In genomic region chr13:31827160-31827559, GRCm38 (mm10) we compare ENCODE assay signal across 24 mouse cellular contexts. TPM values are rescaled to one million over a fixed set of nuclear protein-coding genes. Genes with fewer than 3 reads are reported as not detected.
DNase-seq lines count a peak whose midpoint lies in the region; ATAC-seq and TF ChIP-seq lines count a peak whose summit lies in the region.
"Had no signal": no experiment of that assay in that cellular context is flagged by ENCODE, and none has a peak within 500 bp of the region (broad histone marks: within the 10 kb centered on the region; RNA-seq: fewer than 3 reads in every experiment).

No protein-coding gene starts in this region.

- no peaks in the 10 kb centered on the region for H3K79me3 ChIP-seq in C2C12 (ENCODE audit: low read depth)

- H3K9ac ChIP-seq in midbrain, embryonic 11.5 days (ENCODE audit: low read length) = no peak overlapping the region
- no peak overlapping the region for H3K9ac ChIP-seq in midbrain, embryonic 13.5 days (replicated peaks)

- H3K9me3 ChIP-seq in midbrain, embryonic 11.5 days (ENCODE audit: control insufficient read depth, low read length) = no peaks in the 10 kb centered on the region
- no peaks in the 10 kb centered on the region for H3K9me3 ChIP-seq in midbrain, embryonic 13.5 days
- H3K9me3 ChIP-seq: G1E had no signal

- no peaks in the 10 kb centered on the region for H3K36me3 ChIP-seq in midbrain, embryonic 11.5 days (ENCODE audit: control insufficient read depth, insufficient read depth, low read length)
- H3K36me3 ChIP-seq in midbrain, embryonic 13.5 days = no peaks in the 10 kb centered on the region
- H3K36me3 ChIP-seq in C2C12 (ENCODE audit: control insufficient read depth, insufficient read depth) = no peaks in the 10 kb centered on the region
- H3K36me3 ChIP-seq: G1E had no signal

- peak; percentile 35 for DNase-seq in midbrain, embryonic 11.5 days (ENCODE audit: low spot score, missing footprints)
- DNase-seq in fat pad, adult 2 months (ENCODE audit: extremely low read depth, low read depth, low spot score) = peak; percentile 59
- peak; percentile 78 for DNase-seq in gonadal fat pad, adult 2 months (ENCODE audit: low read depth)
- no peak for DNase-seq in embryo, embryonic 9.5 days (ENCODE audit: extremely low spot score)
- no peak for DNase-seq in kidney, postnatal 4 days
- no peak for DNase-seq in gastrocnemius, adult 2 months
- DNase-seq: adrenal gland, adult 2 months; adrenal gland, adult 8-10 months; adrenal gland, postnatal 10 days; adrenal gland, postnatal 14 days; adrenal gland, postnatal 25 days; adrenal gland, postnatal 36 days; B cell, adult 2 months; cerebellum, adult 11 months; cerebellum, adult 11-12 months; cerebellum, adult 18-20 months had no signal

- no peak overlapping the region for H3K4me3 ChIP-seq in midbrain, embryonic 11.5 days (ENCODE audit: low read depth, low read length)
- no peak overlapping the region for H3K4me3 ChIP-seq in midbrain, embryonic 13.5 days (replicated peaks)
- no peak overlapping the region for H3K4me3 ChIP-seq in C2C12 (ENCODE audit: insufficient read depth, poor library complexity, severe bottlenecking)
- no peak overlapping the region for H3K4me3 ChIP-seq in gastrocnemius, adult 2 months

- H3K4me1 ChIP-seq in midbrain, embryonic 11.5 days (ENCODE audit: control insufficient read depth, insufficient read depth, low read length) = no peaks in the 10 kb centered on the region
- no peaks in the 10 kb centered on the region for H3K4me1 ChIP-seq in midbrain, embryonic 13.5 days (replicated peaks)

- H3ac ChIP-seq in C2C12 (ENCODE audit: control insufficient read depth, insufficient read length, low read depth) = no peak overlapping the region

- no peak for TF ChIP-seq CTCF in C2C12 (IDR thresholded peaks at IDR 0.05; ENCODE audit: control insufficient read depth, insufficient read depth, insufficient read length)
- TF ChIP-seq CTCF in gastrocnemius, adult 2 months (IDR thresholded peaks at IDR 0.05) = no peak

- no peak overlapping the region for H3K27ac ChIP-seq in midbrain, embryonic 11.5 days (ENCODE audit: low read depth, low read length)
- no peak overlapping the region for H3K27ac ChIP-seq in midbrain, embryonic 13.5 days
- H3K27ac ChIP-seq in gastrocnemius, adult 2 months = no peak overlapping the region

- H3K79me2 ChIP-seq in C2C12 (ENCODE audit: control insufficient read depth, insufficient read depth) = no peaks in the 10 kb centered on the region

- intact Hi-C loops in gastrocnemius, adult 2 months (cut with DNase I) = no loop called here

- ATAC-seq in midbrain, embryonic 11.5 days (ENCODE audit: low FRiP score) = no peak
- ATAC-seq in midbrain, embryonic 13.5 days = no peak
- ATAC-seq: activated CD4-positive, CD25-positive, alpha-beta regulatory T cell, adult 4 months; CD4-positive, CD25-positive, alpha-beta regulatory T cell, adult 4 months; Patski had no signal

- WGBS in midbrain, embryonic 11.5 days = 85% methylated on average over 5 of the region's 5 CpGs
- 84% methylated on average over 5 of the region's 5 CpGs for WGBS in midbrain, embryonic 13.5 days

- no peak overlapping the region for H3K4me2 ChIP-seq in midbrain, embryonic 11.5 days
- no peak overlapping the region for H3K4me2 ChIP-seq in midbrain, embryonic 13.5 days (replicated peaks)

- no peaks in the 10 kb centered on the region; the same call in 1 of the 2 replicates for H3K27me3 ChIP-seq in midbrain, embryonic 11.5 days (ENCODE audit: control insufficient read depth, insufficient read depth, low read length)
- H3K27me3 ChIP-seq in midbrain, embryonic 13.5 days = peaks cover 7% of the 10 kb centered on the region
- no peaks in the 10 kb centered on the region for H3K27me3 ChIP-seq in C2C12 (ENCODE audit: control insufficient read depth, insufficient read depth, insufficient read length)
- H3K27me3 ChIP-seq: CH12.LX, Patski had no signal

TF ChIP-seq in C2C12, 6 proteins besides CTCF, POLR2A, EP300 and RAD21:
- TF ChIP-seq MYOD1 (IDR thresholded peaks at IDR 0.05; ENCODE audit: control insufficient read depth, insufficient read length, low read depth) (no peak), CEBPB (IDR thresholded peaks at IDR 0.05; ENCODE audit: low read depth) (peak; percentile 14)

RNA-seq across cellular contexts. Expression of gene Foxc1, which starts 20.7 kb away (rescaled TPM):
- polyA plus RNA-seq in midbrain, embryonic 11.5 days (2014; fragmentation: Nextera tagmentation; extraction: Ambion mirVana) = 6.5 and 7.0 TPM in 2 replicates
- 0.97 and 1.0 TPM in 2 replicates for polyA plus RNA-seq in midbrain, embryonic 13.5 days (2015; fragmentation: Nextera tagmentation; extraction: Ambion mirVana)
- polyA plus RNA-seq in C2C12 (2012; fragmentation: generic; extraction: Trizol) = 4.1 TPM
- 1.1 and 2.0 TPM in 2 replicates for polyA plus RNA-seq in gonadal fat pad, adult 2 months (2012; rRNA removed)
- under 1 TPM; 0.73 to 0.74 TPM for total RNA-seq in gastrocnemius, adult 2 months (2021)
- total RNA-seq: CH12.LX, MEL had no signal
- polyA plus RNA-seq: activated CD4-positive, CD25-positive, alpha-beta regulatory T cell, adult 4 months; CD4-positive, CD25-positive, alpha-beta regulatory T cell, adult 4 months; G1E had no signal

Comparison
In these comparisons a context has a peak if more than half of its experiments do, and no peak if none do; other contexts are left out.
1. DNase-seq: peak in midbrain, embryonic 11.5 days (single experiment), fat pad, adult 2 months (single experiment) and gonadal fat pad, adult 2 months (single experiment); none in embryo, embryonic 9.5 days (single experiment), kidney, postnatal 4 days (0 of 2) and gastrocnemius, adult 2 months (single experiment).